Comparison of ENCODE assay signal across 19 mouse cellular contexts in genomic region chr11:81118055-81118454, GRCm38 (mm10).
DNase-seq lines count a peak whose midpoint lies in the region; ATAC-seq and TF ChIP-seq lines count a peak whose summit lies in the region.
"Had no signal": no experiment of that assay in that cellular context is flagged by ENCODE, and none has a peak within 500 bp of the region (broad histone marks: within the 10 kb centered on the region; RNA-seq: fewer than 3 reads in every experiment).

No protein-coding gene starts in this region.

- no peak overlapping the region for H3K4me3 ChIP-seq in hindbrain, embryonic 10.5 days
- no peak overlapping the region for H3K4me3 ChIP-seq in hindbrain, embryonic 12.5 days
- H3K4me3 ChIP-seq in midbrain, embryonic 15.5 days, result no peak overlapping the region
- H3K4me3 ChIP-seq: embryonic facial prominence, embryonic 10.5 days; limb, embryonic 15.5 days; megakaryocyte, embryonic 14.5 days; myocyte had no signal

- H3K9ac ChIP-seq in hindbrain, embryonic 12.5 days, result no peak overlapping the region
- no peak overlapping the region for H3K9ac ChIP-seq in midbrain, embryonic 15.5 days
- H3K9ac ChIP-seq: limb, embryonic 15.5 days had no signal

- ATAC-seq in hindbrain, embryonic 12.5 days (ENCODE audit: low FRiP score), result no peak
- no peak for ATAC-seq in midbrain, embryonic 15.5 days (replicated peaks)
- ATAC-seq: forebrain, embryonic 16.5 days had no signal

- no peak for TF ChIP-seq POLR2A in brain, embryonic 14.5 days (IDR thresholded peaks at IDR 0.05; ENCODE audit: borderline replicate concordance, extremely low read depth, insufficient read depth, insufficient read length, poor library complexity, severe bottlenecking)

- no peak for TF ChIP-seq CTCF in brain, embryonic 14.5 days (IDR thresholded peaks at IDR 0.05; ENCODE audit: borderline replicate concordance, extremely low read depth, insufficient read depth, insufficient read length)

- DNase-seq in hindbrain, embryonic 10.5 days (ENCODE audit: low spot score), result no peak
- peak; percentile 59 for DNase-seq in brain, embryonic 14.5 days (ENCODE audit: low read depth)
- peak; percentile 39 for DNase-seq in cerebellum, adult 9-11 months
- DNase-seq in frontal cortex, postnatal 10 days (ENCODE audit: low spot score in 2 of 2), result no peak
- no peak for DNase-seq in adrenal gland, adult (ENCODE audit: inconsistent age in 2 of 2, low spot score in 1 of 2)
- DNase-seq: gastrocnemius, postnatal 10 days; kidney, adult 8-10 months; kidney, postnatal 36 days; lung, postnatal 14 days; right cerebral cortex, postnatal 14 days; thymus, postnatal 14 days had no signal

- no peaks in the 10 kb centered on the region for H3K27me3 ChIP-seq in hindbrain, embryonic 10.5 days (ENCODE audit: insufficient read depth, poor library complexity, severe bottlenecking)
- no peaks in the 10 kb centered on the region for H3K27me3 ChIP-seq in hindbrain, embryonic 12.5 days
- H3K27me3 ChIP-seq in midbrain, embryonic 15.5 days (replicated peaks), result no peaks in the 10 kb centered on the region
- H3K27me3 ChIP-seq: limb, embryonic 15.5 days; megakaryocyte, embryonic 14.5 days had no signal

- H3K4me1 ChIP-seq in hindbrain, embryonic 10.5 days (replicated peaks), result peaks cover 40% of the 10 kb centered on the region
- H3K4me1 ChIP-seq in hindbrain, embryonic 12.5 days, result peaks cover 31% of the 10 kb centered on the region
- H3K4me1 ChIP-seq in midbrain, embryonic 15.5 days, result peaks cover 9% of the 10 kb centered on the region; the same call in 1 of the 2 replicates
- H3K4me1 ChIP-seq: limb, embryonic 15.5 days; megakaryocyte, embryonic 14.5 days had no signal

- no peaks in the 10 kb centered on the region for H3K36me3 ChIP-seq in hindbrain, embryonic 10.5 days
- no peaks in the 10 kb centered on the region for H3K36me3 ChIP-seq in hindbrain, embryonic 12.5 days
- no peaks in the 10 kb centered on the region for H3K36me3 ChIP-seq in midbrain, embryonic 15.5 days (replicated peaks)
- H3K36me3 ChIP-seq: embryonic facial prominence, embryonic 10.5 days; limb, embryonic 15.5 days had no signal

- 58% methylated on average over 7 of the region's 7 CpGs for WGBS in hindbrain, embryonic 10.5 days
- 42% methylated on average over 7 of the region's 7 CpGs for WGBS in hindbrain, embryonic 12.5 days
- 35% methylated on average over 7 of the region's 7 CpGs for WGBS in midbrain, embryonic 15.5 days

- H3K9me3 ChIP-seq in hindbrain, embryonic 10.5 days, result no peaks in the 10 kb centered on the region
- H3K9me3 ChIP-seq in hindbrain, embryonic 12.5 days (replicated peaks), result no peaks in the 10 kb centered on the region
- no peaks in the 10 kb centered on the region for H3K9me3 ChIP-seq in midbrain, embryonic 15.5 days
- H3K9me3 ChIP-seq: embryonic facial prominence, embryonic 10.5 days; limb, embryonic 15.5 days had no signal

- peak overlapping the region; percentile 37; the same call in 1 of the 2 replicates for H3K27ac ChIP-seq in hindbrain, embryonic 10.5 days
- no peak overlapping the region for H3K27ac ChIP-seq in hindbrain, embryonic 12.5 days
- H3K27ac ChIP-seq in midbrain, embryonic 15.5 days, result peak overlapping the region; percentile 15; the same call in 1 of the 2 replicates
- H3K27ac ChIP-seq: embryonic facial prominence, embryonic 10.5 days; limb, embryonic 15.5 days; stomach, postnatal 0 days had no signal

- H3K4me2 ChIP-seq in hindbrain, embryonic 12.5 days (replicated peaks), result no peak overlapping the region
- H3K4me2 ChIP-seq in midbrain, embryonic 15.5 days, result no peak overlapping the region
- H3K4me2 ChIP-seq: limb, embryonic 15.5 days had no signal

Comparison
In these comparisons a context has a peak if more than half of its experiments do, and no peak if none do; other contexts are left out.
1. DNase-seq: peak in brain, embryonic 14.5 days (single experiment) and cerebellum, adult 9-11 months (single experiment); none in hindbrain, embryonic 10.5 days (single experiment), frontal cortex, postnatal 10 days (0 of 2) and adrenal gland, adult (0 of 2).